Mouse (Mus musculus): ENCODE data around the gene Apopt1. TPM values are rescaled to one million over a fixed set of nuclear protein-coding genes. Genes with fewer than 3 reads are reported as not detected.
"Not testable (repeated sequence)": the region's sequence is repeated elsewhere in the genome, so short reads cannot be mapped to it uniquely, and the experiment has no call there.

Apopt1 gene
- total RNA-seq, 2 experiments from 2014 or later, result 33.9 to 36.8 TPM

- peak; percentile 90 to 94 for DNase-seq
Observed at GRCm38 (mm10) chr12:111705186-111705973, 7.7 kb upstream of the Apopt1 start.

GRCm38 (mm10) chr12:111708181-111708580, 4.9 kb upstream of the Apopt1 start:
- DNase-seq, result peak in 1 of 2 experiments; percentile 55

GRCm38 (mm10) chr12:111710091-111710490, 3.0 kb upstream of the Apopt1 start:
- DNase-seq, result peak in 1 of 2 experiments; percentile 47

GRCm38 (mm10) chr12:111712476-111712875, 585 bp upstream of the Apopt1 start:
- DNase-seq, result no peak

GRCm38 (mm10) chr12:111713880-111714279, 819 bp downstream of the Apopt1 start:
- not testable (repeated sequence) for DNase-seq

GRCm38 (mm10) chr12:111716505-111716904, 3.4 kb downstream of the Apopt1 start:
- DNase-seq, result no peak

GRCm38 (mm10) chr12:111718656-111719055, 5.6 kb downstream of the Apopt1 start:
- no peak for DNase-seq

GRCm38 (mm10) chr12:111720222-111720621, 7.2 kb downstream of the Apopt1 start:
- DNase-seq, result no peak

- DNase-seq, result peak in 1 of 2 experiments; percentile 83
Observed at GRCm38 (mm10) chr12:111722654-111723053, 9.6 kb downstream of the Apopt1 start.

GRCm38 (mm10) chr12:111724638-111725337, 11.7 kb downstream of the Apopt1 start:
- DNase-seq, result peak; percentile 63 to 88

- DNase-seq, result peak; percentile 35 to 48
Observed at GRCm38 (mm10) chr12:111725338-111726121, 12.5 kb downstream of the Apopt1 start.

- DNase-seq, result peak; percentile 78 to 91
Observed at GRCm38 (mm10) chr12:111726122-111726463, 13.0 kb downstream of the Apopt1 start.

- DNase-seq, result no peak
Observed at GRCm38 (mm10) chr12:111727956-111728355, 14.9 kb downstream of the Apopt1 start.

GRCm38 (mm10) chr12:111731822-111732807, 19.1 kb downstream of the Apopt1 start:
- DNase-seq, result peak; percentile 91 to 92

- DNase-seq, result no peak
Observed at GRCm38 (mm10) chr12:111732921-111733320, 19.9 kb downstream of the Apopt1 start.

GRCm38 (mm10) chr12:111734912-111735311, 21.9 kb downstream of the Apopt1 start:
- no peak for DNase-seq

GRCm38 (mm10) chr12:111736676-111737075, 23.6 kb downstream of the Apopt1 start:
- DNase-seq, result not testable (repeated sequence)

- no peak for DNase-seq
Observed at GRCm38 (mm10) chr12:111737370-111737769, 24.3 kb downstream of the Apopt1 start.

GRCm38 (mm10) chr12:111738754-111739153, 25.7 kb downstream of the Apopt1 start:
- DNase-seq, result peak; percentile 60 to 83

GRCm38 (mm10) chr12:111741338-111741737, 28.3 kb downstream of the Apopt1 start:
- no peak for DNase-seq

- DNase-seq, result peak; percentile 76 to 82
Observed at GRCm38 (mm10) chr12:111743419-111743818, 30.4 kb downstream of the Apopt1 start.

All from heart, adult 18-20 months (tissue).